Mouse (Mus musculus) gastrocnemius, postnatal 4 days (tissue): ENCODE data around the gene Them7. TPM values are rescaled to one million over a fixed set of nuclear protein-coding genes. Genes with fewer than 3 reads are reported as not detected.

ENCODE experiments used
- DNase-seq, 2 experiments: peaks; one replicate each; pipeline ENCODE4 v3.0.0; 2021 to 2022; ENCODE audit warnings: low spot score in 2 of 2, mixed read lengths in 2 of 2
- total RNA-seq, 2 experiments: library from RNA; stranded (reverse); gene quantifications; 2 replicates each; pipeline ENCODE4 v1.2.3; 2021

Them7 gene
- total RNA-seq, 2 experiments from 2014 or later, result 0.39 TPM; not detected in 1

- DNase-seq, result no peak
Observed at GRCm38 (mm10) chr2:105373658-105374057, 149.5 kb downstream of the Them7 start.

- no peak for DNase-seq
Observed at GRCm38 (mm10) chr2:105375261-105375660, 151.1 kb downstream of the Them7 start.

- no peak for DNase-seq
Observed at GRCm38 (mm10) chr2:105375705-105376104, 151.6 kb downstream of the Them7 start.

GRCm38 (mm10) chr2:105379682-105380081 is 155.6 kb downstream of the Them7 start:
- no peak for DNase-seq

- DNase-seq, result no peak
Observed at GRCm38 (mm10) chr2:105380757-105381319, 156.7 kb downstream of the Them7 start.

GRCm38 (mm10) chr2:105383063-105383462 is 158.9 kb downstream of the Them7 start:
- DNase-seq, result no peak

- DNase-seq, result no peak
Observed at GRCm38 (mm10) chr2:105384998-105385397, 160.9 kb downstream of the Them7 start.

- no peak for DNase-seq
Observed at GRCm38 (mm10) chr2:105386418-105386817, 162.3 kb downstream of the Them7 start.

GRCm38 (mm10) chr2:105389007-105389890 is 165.1 kb downstream of the Them7 start:
- DNase-seq, result peak in 1 of 2 experiments; percentile 26

GRCm38 (mm10) chr2:105390653-105391413 is 166.7 kb downstream of the Them7 start:
- DNase-seq, result no peak

GRCm38 (mm10) chr2:105391414-105391784 is 167.3 kb downstream of the Them7 start:
- no peak for DNase-seq

- no peak for DNase-seq
Observed at GRCm38 (mm10) chr2:105392514-105392913, 168.4 kb downstream of the Them7 start.

GRCm38 (mm10) chr2:105394375-105394774 is 170.3 kb downstream of the Them7 start:
- DNase-seq, result no peak

GRCm38 (mm10) chr2:105396066-105396465 is 171.9 kb downstream of the Them7 start:
- DNase-seq, result no peak

- DNase-seq, result no peak
Observed at GRCm38 (mm10) chr2:105397446-105398211, 173.5 kb downstream of the Them7 start.

- DNase-seq, result peak; percentile 32 to 54
Observed at GRCm38 (mm10) chr2:105398636-105399084, 174.5 kb downstream of the Them7 start.

- DNase-seq, result peak; percentile 75 to 86
Observed at GRCm38 (mm10) chr2:105399085-105399891, 175.2 kb downstream of the Them7 start, which contains the start of gene Rcn1. Gene Rcn1, minus strand, starts transcription at chr2:105399319.

GRCm38 (mm10) chr2:105400558-105400957 is 176.4 kb downstream of the Them7 start:
- DNase-seq, result no peak

GRCm38 (mm10) chr2:105402180-105402579 is 178.1 kb downstream of the Them7 start:
- DNase-seq, result no peak

- DNase-seq, result peak in 1 of 2 experiments; percentile 67
Observed at GRCm38 (mm10) chr2:105408511-105408910, 184.4 kb downstream of the Them7 start.
